Mouse (Mus musculus) c-Kit-positive CD71-positive TER-119-negative erythroid progenitor cells, embryonic 14.5 days (primary cell): Measurements from ENCODE around the gene Trim16.

ENCODE experiments used
- DNase-seq: peaks from one replicate; pipeline ENCODE4 v3.0.0-alpha.2; 2013; ENCODE audit warnings: low read depth

The Trim16 gene

DNA sequence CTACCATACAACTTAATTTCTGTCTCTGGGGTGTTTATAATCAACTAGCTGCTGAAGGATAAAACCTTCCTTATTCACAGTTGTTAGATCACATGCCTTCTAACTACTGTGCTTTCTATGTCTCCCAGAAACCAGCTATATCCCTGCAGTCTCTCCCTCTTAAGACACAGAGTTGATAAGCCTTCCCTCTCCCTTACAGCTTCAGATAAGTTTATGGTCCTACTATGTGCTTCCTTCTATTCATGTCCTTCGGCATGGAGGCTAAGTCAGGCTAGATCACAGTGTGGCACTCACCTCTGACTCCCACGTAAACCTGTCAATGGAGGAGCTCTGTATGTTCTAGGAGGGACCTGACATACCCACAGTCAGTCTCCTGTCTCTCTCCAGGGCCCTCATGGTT lies 10.4 kb downstream of the Trim16 start:
- no peak for DNase-seq

DNA sequence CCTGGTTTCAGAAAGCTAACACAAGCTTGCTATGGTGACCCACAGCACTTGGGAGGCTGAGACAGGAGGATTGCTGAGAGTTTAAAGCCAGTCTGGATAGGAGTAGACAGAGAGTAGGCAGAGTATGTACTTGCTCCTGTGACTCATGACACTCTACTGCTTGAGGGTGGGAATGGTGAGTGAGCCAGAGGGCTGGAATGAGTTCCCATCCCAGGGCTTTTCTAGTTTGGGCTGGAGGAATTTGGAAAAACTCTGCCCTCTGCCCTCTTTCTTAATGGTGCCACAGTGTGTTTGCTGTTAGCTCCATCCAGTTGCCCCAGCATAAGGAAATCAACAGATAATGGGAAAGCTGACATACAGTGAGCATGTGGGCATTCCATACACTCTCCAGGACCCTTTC lies 11.9 kb downstream of the Trim16 start:
- no peak for DNase-seq

DNA sequence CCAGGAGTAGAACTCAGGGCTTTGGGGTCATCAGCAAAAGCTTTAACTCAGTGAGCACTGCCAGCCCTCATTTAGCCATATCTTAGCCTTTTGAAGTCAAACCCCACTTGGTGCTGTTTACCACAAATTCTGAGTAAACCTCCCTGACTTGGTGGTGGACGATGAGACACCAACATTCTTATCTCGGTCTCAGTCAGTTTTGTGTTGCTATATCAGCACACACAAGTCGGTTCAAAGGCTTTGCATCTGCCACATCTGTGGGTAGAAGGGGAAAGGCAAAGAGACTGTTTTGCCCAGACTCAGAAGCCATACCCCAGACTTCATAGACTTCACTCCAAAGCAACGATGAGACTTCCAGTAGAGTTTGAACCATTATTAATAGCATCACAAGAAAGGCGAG lies 24.5 kb downstream of the Trim16 start:
- DNase-seq = no peak

DNA sequence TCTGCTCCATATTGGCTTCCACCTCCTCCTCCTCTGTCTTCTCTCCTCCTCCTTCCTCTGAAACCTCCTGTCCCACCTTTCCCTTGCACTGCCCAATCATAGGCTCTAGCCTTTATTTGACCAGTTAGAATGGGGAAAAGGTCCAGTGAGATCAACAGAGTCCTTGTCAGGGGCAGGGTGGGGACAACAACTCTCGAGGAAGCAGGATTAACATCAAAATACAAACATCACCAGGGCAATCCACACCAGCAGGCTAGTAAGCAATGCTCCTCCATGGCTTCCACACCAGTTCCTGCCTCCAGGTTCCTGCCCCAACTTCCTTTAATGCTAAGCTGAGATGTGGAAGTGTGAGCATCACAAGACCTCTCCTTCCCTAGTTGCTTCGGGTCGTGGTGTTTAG lies 25.7 kb downstream of the Trim16 start:
- no peak for DNase-seq

DNA sequence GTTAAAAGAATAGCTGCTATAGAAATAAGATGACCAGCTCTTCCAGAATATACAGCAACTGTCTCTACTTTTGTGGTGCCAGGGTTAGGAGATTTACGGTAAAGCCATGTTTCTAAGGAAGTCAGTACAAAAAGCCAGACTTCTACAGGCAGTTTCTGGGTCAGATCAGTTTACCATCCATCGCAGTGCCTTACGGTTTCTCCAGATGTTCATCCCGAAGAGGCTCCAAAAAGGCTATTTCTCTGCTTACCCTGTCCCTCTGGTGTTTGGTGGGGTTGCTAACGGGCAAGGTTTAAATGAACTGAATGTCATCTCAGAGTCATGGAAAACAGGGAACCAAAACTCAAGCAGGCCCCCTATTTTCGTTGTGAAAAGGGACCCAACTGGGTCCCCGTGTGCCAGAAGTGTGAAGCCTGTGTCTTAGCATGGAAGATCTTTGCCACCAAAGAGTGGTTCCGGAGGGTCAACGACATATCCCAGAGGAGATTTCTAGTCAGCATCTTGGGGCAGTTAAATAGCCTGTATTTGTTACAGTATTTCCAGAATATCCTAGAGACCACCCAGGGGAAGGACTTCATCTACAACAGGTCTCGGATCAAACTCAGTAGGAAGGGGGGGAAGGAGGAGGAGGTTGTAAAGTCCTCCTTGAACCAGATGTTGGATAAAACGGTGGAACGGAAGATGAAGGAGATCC lies 27.1 kb downstream of the Trim16 start, which contains the start of gene Fbxw10:
TSS of gene Fbxw10 (plus strand) at position 109 of the 694 bp plus-strand sequence.
- DNase-seq = no peak

DNA sequence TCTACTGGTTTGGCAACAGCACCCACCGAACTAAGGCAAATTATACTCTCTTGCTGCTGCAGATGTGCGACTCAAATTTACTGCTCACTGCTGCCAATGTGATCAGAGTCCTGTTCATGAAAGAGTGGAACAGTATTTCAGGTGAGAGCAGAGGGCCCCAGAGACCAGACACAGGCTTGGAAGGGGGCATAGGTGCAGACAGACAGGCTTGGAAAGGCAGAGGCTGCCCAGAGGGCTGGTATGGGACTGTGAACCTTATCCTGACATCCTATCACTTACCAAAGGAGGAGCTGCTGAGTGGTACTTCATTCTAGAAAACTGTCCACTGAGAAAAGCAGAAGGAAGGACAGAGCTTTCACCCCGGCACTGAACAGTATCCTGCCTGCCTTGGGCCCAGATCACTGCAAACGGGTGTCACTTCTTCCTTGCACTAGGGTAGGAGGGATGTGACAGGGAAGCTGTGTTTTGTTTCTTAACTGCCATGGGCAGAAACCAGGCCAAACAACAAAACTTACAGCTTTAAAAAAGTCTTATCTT lies 27.7 kb downstream of the Trim16 start:
- DNase-seq = no peak

DNA sequence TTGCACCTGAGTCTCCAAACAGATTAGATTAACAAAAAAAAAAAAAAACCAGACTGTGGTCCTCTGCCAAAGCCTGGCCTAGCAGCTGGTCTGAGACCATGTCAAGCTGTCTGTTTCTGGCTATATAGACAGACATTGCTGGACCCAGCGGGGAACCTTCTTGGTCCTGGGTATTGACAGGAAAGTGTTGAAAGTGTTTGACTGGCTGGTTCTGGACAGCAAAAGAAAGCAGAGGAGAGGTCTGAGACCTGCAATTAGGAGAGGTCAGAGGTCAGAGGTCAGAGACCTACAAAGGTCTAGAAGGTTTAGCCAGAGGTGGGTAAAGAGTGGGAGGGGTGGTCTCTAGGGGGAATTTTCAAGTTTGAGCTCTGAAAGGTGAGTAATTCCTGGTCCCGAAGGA lies 28.3 kb downstream of the Trim16 start:
- no peak for DNase-seq

DNA sequence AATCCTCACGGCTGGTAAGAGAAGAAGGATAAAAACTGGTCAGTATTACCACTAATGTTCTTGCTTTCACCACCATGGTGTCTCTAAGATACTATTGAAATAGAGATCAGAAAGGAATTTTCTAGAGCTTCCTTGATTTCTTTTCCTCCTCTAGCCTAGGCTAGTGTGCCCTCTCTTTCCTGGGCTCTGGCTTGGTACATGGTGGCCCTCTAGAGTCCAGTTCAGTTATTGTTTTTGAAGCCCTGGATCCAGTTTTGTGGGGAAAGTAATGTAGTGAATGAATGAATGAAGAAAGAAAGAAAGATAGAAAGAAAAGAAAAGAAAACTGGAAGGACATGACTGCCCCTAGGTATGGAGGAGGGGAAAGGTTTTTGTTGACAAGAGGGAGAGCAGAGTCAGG lies 31.2 kb downstream of the Trim16 start:
- no peak for DNase-seq

DNA sequence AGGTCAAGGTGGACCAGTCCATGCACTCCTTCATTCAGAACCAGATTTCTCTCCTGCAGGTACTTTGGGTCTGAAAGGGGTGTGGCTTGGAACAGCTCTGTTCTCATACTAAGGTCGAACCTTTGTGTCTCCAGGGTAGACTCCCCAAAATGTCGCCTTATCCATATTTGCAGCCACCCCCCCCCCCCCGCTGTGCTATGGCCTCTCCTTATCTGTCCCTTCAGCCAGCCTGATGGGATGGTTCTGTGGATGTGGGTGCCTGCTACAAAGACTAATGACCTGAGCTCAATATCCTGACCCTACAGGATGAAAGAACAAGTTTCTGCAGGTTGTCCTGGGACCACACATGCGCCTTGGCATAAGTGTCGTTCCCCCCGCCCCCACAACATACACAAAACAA lies 33.3 kb downstream of the Trim16 start:
- DNase-seq = no peak

DNA sequence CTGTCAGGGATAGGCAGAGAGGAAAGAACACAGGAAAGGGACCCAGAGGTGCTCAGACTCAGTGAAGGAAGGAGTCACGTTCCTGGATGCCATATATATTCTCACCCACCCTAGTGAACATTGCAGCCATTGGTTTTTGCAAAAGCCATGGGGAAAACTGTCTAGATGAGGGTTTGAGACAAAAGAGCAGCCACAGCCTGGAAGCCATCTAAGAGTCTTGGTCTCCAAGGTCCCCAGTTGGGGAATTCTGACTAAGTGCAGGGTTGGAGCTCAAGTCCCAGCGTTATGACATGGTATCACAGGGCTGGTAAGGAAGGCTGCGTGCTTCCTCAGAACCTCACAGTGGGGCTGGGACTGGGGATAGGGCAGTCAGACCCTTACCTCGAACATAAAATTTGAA lies 45.5 kb downstream of the Trim16 start:
- no peak for DNase-seq

DNA sequence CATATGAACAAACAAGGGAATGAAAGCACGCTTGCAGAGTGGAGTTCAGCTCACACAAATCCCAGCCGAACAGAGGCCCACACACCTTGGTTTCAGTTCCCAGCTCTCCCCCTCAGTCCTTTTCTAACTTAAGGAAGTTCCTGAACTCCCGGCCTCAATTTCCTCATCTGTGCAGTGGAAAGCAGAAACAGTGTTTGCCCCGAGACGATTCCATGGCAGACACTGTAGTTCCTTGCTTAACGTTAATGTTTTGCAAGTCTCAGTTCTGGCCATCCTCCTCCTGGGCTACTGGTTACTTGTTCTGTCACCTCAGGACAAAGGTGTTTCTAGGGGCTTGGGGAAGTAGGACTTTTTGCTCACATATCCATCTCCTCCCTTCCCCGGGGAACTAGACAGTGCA lies 46.7 kb downstream of the Trim16 start:
- DNase-seq = no peak

DNA sequence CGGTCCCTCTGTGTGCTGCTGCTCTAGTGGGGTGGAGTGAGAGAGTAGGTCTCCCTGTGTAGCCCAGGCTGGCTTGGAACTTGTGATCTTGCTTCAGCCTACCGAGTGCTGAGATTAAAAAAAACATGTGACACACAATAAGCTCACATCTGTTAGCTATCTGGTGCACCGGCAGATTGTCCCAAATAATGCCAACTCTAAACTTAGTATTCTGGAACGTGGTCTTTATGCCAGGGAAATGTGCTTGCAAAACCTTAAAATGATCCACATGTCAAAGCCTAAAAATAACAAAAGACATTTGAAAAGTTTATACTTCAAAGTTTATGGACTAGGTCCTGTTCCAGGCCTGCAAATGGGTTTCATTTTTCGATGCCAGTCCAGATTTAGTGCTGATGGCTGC lies 49.2 kb downstream of the Trim16 start:
- DNase-seq = no peak

DNA sequence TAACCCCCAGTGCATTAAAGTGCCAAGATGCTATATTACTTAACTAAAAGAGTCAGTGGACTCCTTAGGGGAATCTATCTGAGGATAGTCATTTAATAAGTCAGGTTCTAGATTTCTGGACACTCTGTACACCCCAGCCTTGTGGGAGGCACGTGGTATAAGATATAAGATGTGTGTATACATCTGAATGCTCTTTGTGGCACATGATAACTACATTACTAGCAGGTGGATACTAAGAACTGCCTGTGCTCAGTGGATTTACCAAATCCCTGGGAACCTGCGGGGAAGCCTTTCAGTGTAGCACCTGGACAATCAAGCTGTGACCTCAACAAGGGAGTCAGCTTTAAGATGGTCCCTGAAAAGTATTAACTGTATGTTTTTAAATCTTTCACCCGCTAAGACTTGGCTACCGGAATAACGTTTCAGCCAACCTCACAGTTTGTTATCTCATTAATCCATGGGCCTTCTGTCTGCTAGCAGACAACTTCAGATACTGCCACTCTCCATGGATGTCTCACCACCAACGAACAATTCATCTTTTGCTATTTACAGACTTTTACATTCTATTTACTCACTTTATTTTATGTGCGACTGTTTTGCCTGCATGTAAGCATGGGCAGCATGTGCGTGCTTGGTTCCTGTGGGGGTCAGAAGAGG lies 49.8 kb downstream of the Trim16 start:
- no peak for DNase-seq

DNA sequence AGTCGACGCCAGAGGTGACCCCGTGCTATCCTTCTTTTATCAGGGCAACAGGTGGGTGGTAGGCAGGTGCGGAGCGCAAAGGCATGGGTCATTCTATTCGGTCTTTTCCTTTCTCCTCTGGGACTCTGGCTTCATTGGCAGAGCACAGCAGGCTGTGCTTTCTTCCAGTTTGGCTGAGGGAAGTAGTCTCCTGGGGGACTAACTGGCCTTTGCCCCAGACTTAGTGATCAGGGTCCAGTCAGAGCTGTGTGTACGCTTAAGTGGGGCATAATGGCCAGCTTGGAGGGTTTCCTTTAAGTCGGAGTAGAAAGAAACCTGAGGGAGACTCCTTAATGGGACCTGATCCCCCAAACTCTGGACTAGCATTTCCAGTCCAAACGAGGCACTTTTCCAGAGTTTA lies 53.4 kb downstream of the Trim16 start:
- no peak for DNase-seq

DNA sequence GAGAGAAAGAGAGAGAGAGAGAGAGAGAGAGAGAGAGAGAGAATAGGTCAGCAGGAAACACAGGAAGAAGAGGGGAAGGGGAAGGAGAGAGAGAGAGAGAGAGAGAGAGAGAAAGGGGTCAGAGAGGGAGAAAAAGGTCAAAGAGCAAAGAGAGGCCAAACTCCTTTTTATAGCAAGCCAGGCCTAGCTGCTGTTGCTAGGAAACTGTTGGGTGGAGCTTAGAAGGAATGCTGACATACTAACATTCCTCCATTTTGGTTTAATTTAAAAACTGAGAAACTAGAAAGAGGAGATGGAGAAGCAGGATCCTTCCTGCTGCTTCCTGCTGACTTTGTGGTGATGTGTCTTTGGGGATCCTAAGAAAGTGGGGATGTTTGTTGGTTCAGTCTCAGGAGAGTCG lies 55.7 kb downstream of the Trim16 start:
- no peak for DNase-seq

DNA sequence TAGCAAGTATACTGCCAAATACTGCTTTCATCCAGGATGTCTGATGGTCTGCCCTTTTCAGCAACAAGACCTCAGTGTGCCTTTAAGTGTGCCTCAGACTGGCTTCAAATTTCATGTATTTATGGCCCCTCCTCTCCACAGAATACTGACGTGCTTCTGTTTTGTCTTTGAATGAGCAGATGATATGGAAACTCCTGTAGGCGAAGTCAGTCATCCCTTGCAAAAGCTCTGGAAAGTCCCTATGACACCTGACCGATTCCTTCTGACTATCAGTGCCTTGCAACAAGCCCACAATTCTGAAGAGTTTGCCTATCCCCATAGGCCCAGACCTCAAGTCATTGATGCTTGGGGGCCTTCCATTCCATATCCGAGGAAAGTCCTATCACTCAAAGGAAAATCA lies 56.4 kb downstream of the Trim16 start:
- no peak for DNase-seq

DNA sequence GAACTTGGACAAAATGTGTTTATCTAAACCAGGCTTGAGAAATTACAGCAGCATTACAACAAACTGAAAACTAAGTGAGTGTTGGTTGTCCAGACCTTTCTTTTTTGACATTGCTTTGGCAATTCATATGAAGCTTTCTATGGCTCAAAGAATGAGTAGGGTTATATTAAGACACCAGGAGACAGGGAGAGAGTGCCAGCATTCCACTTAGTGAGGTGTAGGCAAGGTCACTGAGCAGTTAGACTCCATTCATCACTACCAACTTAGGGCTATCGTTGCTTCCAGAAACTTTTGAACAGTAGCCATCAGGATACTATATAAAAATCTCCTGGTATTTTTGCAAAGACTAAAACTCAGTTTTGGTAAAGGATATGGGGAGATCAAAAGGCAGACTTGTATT lies 57.4 kb downstream of the Trim16 start:
- DNase-seq = no peak

DNA sequence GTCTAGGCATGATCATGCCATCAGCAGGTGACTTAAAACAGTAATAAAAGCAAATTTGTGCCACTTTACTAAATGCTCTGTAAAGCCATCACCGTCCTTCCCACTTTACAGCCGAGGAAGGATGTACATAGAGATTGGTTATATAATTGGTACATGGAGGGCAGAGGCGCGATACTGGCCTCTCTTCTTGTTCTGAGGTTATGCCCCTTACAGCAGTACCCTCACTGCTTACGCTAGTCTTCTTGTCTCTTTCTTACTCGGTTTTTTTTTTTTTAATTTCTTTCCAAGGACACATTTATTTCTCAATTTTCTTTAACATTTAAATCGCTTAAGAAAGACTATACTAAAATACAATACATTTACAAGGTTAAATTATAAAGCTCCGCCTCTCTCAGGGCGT lies 58.7 kb downstream of the Trim16 start:
- DNase-seq = no peak

DNA sequence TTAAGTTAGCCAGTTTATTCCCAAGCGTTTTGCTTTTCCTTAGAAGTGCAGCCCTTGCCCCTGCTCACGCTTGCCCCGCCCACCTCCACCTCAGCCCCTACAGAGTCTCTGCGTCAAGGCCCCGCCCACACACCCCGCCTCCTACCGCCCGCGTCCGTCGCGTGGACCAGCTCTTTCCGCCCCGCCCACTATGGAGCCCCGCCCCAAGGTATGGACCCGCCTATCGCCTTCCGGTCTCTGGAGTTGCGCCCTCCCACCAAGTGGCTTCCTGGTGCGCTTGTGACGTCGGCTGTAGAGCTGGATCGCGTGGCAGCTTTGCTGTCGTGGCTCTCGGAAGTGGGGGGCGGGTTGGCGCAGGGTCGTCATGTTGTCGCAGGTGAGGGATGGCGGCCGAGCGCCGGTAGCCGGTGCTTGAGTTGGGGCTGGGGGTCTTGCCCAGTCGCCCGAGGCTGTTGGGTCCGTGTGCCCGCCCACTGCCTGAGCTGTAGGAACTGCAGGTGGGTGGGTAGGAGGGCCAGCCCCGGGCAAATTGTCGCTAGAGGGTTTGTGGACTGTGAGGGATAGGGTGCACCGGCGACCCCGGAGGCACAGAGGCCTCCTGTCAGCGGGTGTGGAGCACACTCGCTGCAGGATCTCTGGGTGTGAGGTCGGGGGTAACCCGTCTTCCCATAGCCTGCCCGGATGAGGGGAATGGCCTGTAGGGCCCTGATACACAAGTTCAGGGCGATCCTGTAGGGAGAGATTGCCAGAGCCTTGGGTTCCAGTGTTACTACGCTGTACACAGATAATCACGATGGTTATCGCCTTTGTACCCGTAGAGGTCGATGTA lies 59.4 kb downstream of the Trim16 start, which contains the start of gene Tvp23b:
TSS of gene Tvp23b (plus strand) at position 236 of the 829 bp plus-strand sequence.
- DNase-seq = peak; percentile 95

DNA sequence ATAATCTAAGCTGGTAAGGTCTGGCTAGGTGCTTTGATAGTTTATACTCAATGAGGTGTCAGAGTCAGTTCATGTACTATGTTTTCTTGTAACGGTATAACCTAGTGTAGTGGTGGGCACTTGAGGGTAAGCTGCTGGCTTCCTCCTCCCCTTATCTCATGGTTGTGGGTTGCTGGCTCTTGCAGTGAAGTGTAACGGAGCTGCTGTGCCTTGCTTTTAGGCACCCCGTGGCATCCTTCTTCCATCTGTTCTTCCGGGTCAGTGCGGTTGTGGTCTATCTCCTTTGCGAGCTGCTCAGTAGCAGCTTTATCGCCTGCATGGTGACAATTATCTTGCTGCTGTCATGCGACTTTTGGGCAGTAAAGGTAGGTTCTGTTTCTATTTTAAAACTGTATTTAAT lies 63.4 kb downstream of the Trim16 start:
- DNase-seq = no peak

DNA sequence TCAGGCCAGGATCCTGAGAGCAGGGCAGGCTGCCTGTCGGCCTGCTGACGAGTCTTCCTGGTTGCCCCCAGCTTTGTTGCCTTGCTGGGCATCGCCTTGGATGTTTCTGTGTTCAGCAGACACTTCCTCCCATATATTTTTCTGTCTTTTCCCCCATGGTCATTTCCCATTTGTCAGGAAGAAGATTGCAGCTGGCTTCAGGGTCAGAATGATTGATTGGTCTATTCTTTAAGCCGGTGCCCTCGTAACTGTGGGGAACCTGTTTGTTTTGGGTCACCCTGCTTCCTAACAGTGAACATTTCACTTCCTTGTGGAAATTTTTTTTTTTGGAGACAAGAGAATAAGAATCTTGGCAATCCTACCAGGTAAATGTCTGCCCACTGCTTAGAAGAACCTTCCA lies 65.3 kb downstream of the Trim16 start:
- no peak for DNase-seq

DNA sequence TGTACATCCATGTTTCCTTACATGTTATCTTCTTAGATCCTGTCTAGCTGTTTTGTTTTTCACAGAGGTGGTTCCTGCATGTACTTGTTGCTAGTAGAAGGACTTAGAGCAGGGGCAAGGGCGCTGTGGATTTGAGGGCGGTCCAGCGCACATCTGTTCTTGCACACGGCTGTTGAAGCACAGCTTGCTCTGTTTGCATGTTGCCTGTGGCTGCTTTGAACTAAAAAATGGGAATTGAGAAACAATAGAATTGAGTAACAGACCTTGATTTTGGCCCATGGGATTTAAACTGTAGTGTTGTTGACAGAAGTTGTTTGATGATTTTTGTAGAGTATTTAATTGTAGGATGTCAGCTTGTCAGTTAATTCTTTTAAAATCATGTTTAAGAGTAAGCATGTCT lies 70.8 kb downstream of the Trim16 start:
- DNase-seq = no peak

DNA sequence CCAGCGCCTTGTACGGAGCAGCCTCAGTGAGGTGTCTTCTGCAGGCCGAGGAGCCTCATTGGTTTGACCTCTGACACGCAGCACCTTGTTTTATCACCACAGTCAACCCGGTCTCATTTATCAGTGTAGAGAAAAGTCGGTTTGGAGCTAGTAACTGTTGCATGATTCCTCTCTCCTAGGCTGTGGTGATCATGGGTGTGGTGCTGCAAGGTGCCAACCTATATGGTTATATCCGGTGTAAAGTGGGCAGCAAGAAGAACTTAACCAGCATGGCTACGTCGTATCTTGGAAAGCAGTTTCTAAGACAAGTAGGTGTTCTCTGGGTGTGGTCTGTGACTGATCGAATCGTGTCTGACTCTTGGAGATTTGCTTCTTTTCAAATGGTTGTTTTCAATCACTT lies 71.7 kb downstream of the Trim16 start:
- DNase-seq = no peak
